Mouse (Mus musculus) lung, adult 2 months (tissue): ENCODE results near the gene Ankmy2.

Experiments used
- CTCF ChIP-seq: fragments of 200-500 bp; IDR thresholded peaks from 2 replicates; pipeline ENCODE4 v1.5.1; 2011; ENCODE audit warnings: mild to moderate bottlenecking, low read length, control low read depth; ENCODE audit not compliant: insufficient read depth
- POLR2A ChIP-seq: fragments of 200-500 bp; IDR thresholded peaks from 2 replicates; pipeline ENCODE4 v1.6.1; 2011; ENCODE audit warnings: low read depth, mild to moderate bottlenecking, control low read depth, low read length, borderline replicate concordance; ENCODE audit errors: extremely low read depth

GRCm38 (mm10) chr12:36132254-36132653 is 24.7 kb upstream of the Ankmy2 start:
- no peak for TF ChIP-seq CTCF
- TF ChIP-seq POLR2A = no peak
